Mouse (Mus musculus): ENCODE results near the gene Ipcef1. TPM values are rescaled to one million over a fixed set of nuclear protein-coding genes. Genes with fewer than 3 reads are reported as not detected.

Gene Ipcef1
- total and polyA plus RNA-seq, 3 experiments = 1.7 to 6.8 (median 4.1) TPM

- Histone ChIP-seq H3K4me2 (ENCODE audit: insufficient read depth, low read depth, poor library complexity, severe bottlenecking) (no peak overlapping the region), H3K27ac (ENCODE audit: insufficient read depth, low read depth) (no peak overlapping the region), H3K9me3 (replicated peaks; ENCODE audit: low read length) (no peaks in the 10 kb centered on the region), H3K4me3 (replicated peaks in 1 of 3; ENCODE audit: low read depth in 2 of 3, low read length in 2 of 3, poor library complexity in 1 of 3) (no peak overlapping the region), H3K4me1 (ENCODE audit: control insufficient read depth in 1 of 2, insufficient read depth in 2 of 2) (peaks cover 4 to 14% of the 10 kb centered on the region in 2 experiments; a peak in 3 of 4 replicates), H3K79me2 (replicated peaks; ENCODE audit: control insufficient read depth, extremely low read depth, insufficient read depth, poor library complexity, severe bottlenecking) (no peaks in the 10 kb centered on the region), H3K27me3 (replicated peaks) (no peaks in the 10 kb centered on the region), H3K9ac (ENCODE audit: insufficient read depth, low read depth) (no peak overlapping the region), H3K36me3 (replicated peaks in 1 of 2; ENCODE audit: control insufficient read depth in 1 of 2, insufficient read depth in 1 of 2, low read length in 1 of 2) (no peaks in the 10 kb centered on the region)
- in situ Hi-C loops (cut with MboI; ENCODE audit: low pct_ligation_motif_present, low pct_unique_long_range_greater_than_20kb, low sequenced_read_pairs) = no loop called here
- TF ChIP-seq POLR2AphosphoS2 (IDR thresholded peaks at IDR 0.05; ENCODE audit: low read depth, low read length) (no peak), IRF4 (IDR thresholded peaks at IDR 0.05; ENCODE audit: low read depth, low read length) (no peak), RCOR1 (conservative IDR thresholded peaks at IDR 0.05; ENCODE audit: low read depth, low read length) (no peak), ZMIZ1 (IDR thresholded peaks at IDR 0.05; ENCODE audit: low read depth, low read length) (no peak), EP300 (IDR thresholded peaks at IDR 0.05; ENCODE audit: low read length) (no peak), MAFK (IDR thresholded peaks at IDR 0.05; ENCODE audit: insufficient replicate concordance, low read length) (no peak), POLR2A (IDR thresholded peaks at IDR 0.05; ENCODE audit: low read depth, low read length) (no peak), TCF12 (IDR thresholded peaks at IDR 0.05; ENCODE audit: low read depth, low read length) (no peak)
- DNase-seq (ENCODE audit: extremely low read depth) = no peak
- dilution Hi-C loops (cut with MboI; ENCODE audit: extremely low pct_ligation_motif_present, extremely low pct_unique_long_range_greater_than_20kb, low sequenced_read_pairs) = no loop called here
These were observed 206.0 kb downstream of the Ipcef1 start for GRCm38 (mm10) chr10:6846283-6846682.

- no peaks in the 10 kb centered on the region for H3K27me3 ChIP-seq (replicated peaks)
- H3K4me3 ChIP-seq (replicated peaks in 1 of 3; ENCODE audit: low read depth in 2 of 3, low read length in 2 of 3, poor library complexity in 1 of 3) = no peak overlapping the region
- no peak for DNase-seq (ENCODE audit: extremely low read depth)
- H3K9me3 ChIP-seq (replicated peaks; ENCODE audit: low read length) = no peaks in the 10 kb centered on the region
- TF ChIP-seq NRF1 (IDR thresholded peaks at IDR 0.05; ENCODE audit: low read depth, low read length) (no peak), ZKSCAN1 (IDR thresholded peaks at IDR 0.05; ENCODE audit: borderline replicate concordance, low read depth, low read length) (no peak), GABPA (IDR thresholded peaks at IDR 0.05; ENCODE audit: insufficient replicate concordance, low read depth, low read length) (no peak), UBTF (IDR thresholded peaks at IDR 0.05; ENCODE audit: low read depth, low read length) (no peak), TCF12 (IDR thresholded peaks at IDR 0.05; ENCODE audit: low read depth, low read length) (no peak), MAZ (IDR thresholded peaks at IDR 0.05; ENCODE audit: low read depth, low read length) (no peak), JUND (conservative IDR thresholded peaks at IDR 0.05; ENCODE audit: low read depth, low read length) (no peak)
- no peak overlapping the region for H3K27ac ChIP-seq (ENCODE audit: insufficient read depth, low read depth)
- H3K4me2 ChIP-seq (ENCODE audit: insufficient read depth, low read depth, poor library complexity, severe bottlenecking) = no peak overlapping the region
- in situ Hi-C loops (cut with MboI; ENCODE audit: low pct_ligation_motif_present, low pct_unique_long_range_greater_than_20kb, low sequenced_read_pairs) (no loop called here), dilution Hi-C loops (cut with MboI; ENCODE audit: extremely low pct_ligation_motif_present, extremely low pct_unique_long_range_greater_than_20kb, low sequenced_read_pairs) (no loop called here)
- no peaks in the 10 kb centered on the region for H3K4me1 ChIP-seq (ENCODE audit: control insufficient read depth in 1 of 2, insufficient read depth in 2 of 2)
- H3K36me3 ChIP-seq (replicated peaks in 1 of 2; ENCODE audit: control insufficient read depth in 1 of 2, insufficient read depth in 1 of 2, low read length in 1 of 2) = no peaks in the 10 kb centered on the region
- no peaks in the 10 kb centered on the region for H3K79me2 ChIP-seq (replicated peaks; ENCODE audit: control insufficient read depth, extremely low read depth, insufficient read depth, poor library complexity, severe bottlenecking)
- no peak overlapping the region for H3K9ac ChIP-seq (ENCODE audit: insufficient read depth, low read depth)
These were observed 210.1 kb downstream of the Ipcef1 start for GRCm38 (mm10) chr10:6842225-6842624.

Other genes with a start within 250 kb of the Ipcef1 start
- gene Cnksr3, start 159.8 kb upstream of the Ipcef1 start, total RNA-seq (2012; rRNA removed) = 0.71 and 0.72 TPM in 2 replicates
- gene Cnksr3, start 159.8 kb upstream of the Ipcef1 start, total RNA-seq (2014; rRNA removed) = 2.9 and 3.0 TPM in 2 replicates
- 3.8 and 3.9 TPM in 2 replicates for gene Cnksr3, start 159.8 kb upstream of the Ipcef1 start, polyA plus RNA-seq (2012; ENCODE audit: insufficient read length, low read depth)

Data from CH12.LX (cell line).